Mouse (Mus musculus) adrenal gland, adult 2 months (tissue): ENCODE data around the gene Dync2li1. TPM values are rescaled to one million over a fixed set of nuclear protein-coding genes. Genes with fewer than 3 reads are reported as not detected.

ENCODE experiments used
- DNase-seq: peaks from one replicate; pipeline ENCODE4 v3.0.0; 2021
- polyA plus RNA-seq: library from polyadenylated mRNA; depleted of rRNA; stranded (reverse); fragments of >200 nt; gene quantifications from 2 replicates; pipeline ENCODE4 v1.2.3, GENCODE M21; 2012
- total RNA-seq, 2 experiments: library from RNA; stranded (reverse); gene quantifications; 2 replicates each; pipeline ENCODE4 v1.2.3; 2021

The Dync2li1 gene
- total and polyA plus RNA-seq, 3 experiments, result 0.52 to 40.9 (median 19.1) TPM

DNA sequence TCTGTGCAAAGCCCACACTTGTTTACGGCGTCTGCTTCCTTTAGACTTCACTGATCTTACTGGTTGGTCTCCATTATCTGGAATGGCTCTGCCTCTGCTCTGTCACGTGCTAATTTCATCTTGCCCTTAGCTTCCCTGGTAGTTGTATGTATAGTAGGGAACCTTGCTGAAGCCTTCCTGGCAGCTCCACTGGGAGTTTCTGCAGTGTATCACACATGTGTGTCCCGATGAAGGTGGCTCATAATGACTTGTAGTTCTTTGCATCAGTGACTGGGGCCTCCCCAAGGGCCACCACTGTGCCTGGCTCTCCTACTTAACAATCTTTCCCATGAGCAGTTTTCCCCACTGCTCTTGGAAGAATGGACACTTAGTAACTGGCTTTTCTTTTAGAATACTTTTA, 17.7 kb upstream of the Dync2li1 start:
- no peak for DNase-seq

DNA sequence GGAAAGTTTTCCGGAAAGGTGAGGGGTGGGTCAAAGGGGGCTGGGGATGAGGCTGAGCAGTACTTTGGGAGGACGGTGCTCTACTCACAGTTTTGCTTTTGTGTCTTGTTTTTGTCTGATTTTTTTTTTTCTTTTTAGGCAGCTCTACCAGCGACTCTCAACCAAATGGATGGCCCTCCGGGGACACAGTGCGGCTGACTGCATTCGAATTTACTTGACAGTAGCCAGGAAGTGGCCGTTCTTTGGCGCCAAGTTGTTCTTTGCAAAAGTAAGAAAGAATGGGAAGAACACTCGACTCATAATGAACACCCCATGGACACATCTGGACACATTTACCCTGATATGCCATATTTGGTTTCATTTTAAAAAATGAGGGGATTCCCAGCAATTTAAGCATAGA, 14.8 kb upstream of the Dync2li1 start:
- no peak for DNase-seq

GRCm38 (mm10) chr17:84611971-84612370, 14.3 kb upstream of the Dync2li1 start:
- peak; percentile 24 for DNase-seq

- DNase-seq, result peak; percentile 13
Observed at GRCm38 (mm10) chr17:84615811-84616210, 10.5 kb upstream of the Dync2li1 start.

- no peak for DNase-seq
Observed at GRCm38 (mm10) chr17:84616526-84617074, 9.7 kb upstream of the Dync2li1 start.

DNA sequence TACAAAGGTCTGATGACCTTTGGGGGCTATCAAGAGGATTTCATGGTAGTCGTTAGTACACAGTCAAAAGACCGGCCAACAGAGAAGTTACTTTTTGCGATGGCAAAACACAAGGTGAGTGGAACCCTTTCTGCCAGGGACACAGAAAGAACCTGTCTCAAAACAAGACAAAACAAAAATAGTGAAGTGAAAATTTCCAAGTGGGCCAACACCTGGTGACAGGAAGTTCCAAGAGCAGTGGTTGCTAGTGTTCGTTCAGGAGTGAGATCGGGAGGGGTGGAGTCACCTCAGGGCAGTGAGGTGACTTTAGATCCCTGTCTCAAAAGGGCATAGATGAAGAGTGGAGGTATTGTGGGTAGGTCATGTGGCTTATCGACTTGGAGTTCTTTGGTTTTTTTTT, 8.3 kb upstream of the Dync2li1 start:
- DNase-seq, result no peak

DNA sequence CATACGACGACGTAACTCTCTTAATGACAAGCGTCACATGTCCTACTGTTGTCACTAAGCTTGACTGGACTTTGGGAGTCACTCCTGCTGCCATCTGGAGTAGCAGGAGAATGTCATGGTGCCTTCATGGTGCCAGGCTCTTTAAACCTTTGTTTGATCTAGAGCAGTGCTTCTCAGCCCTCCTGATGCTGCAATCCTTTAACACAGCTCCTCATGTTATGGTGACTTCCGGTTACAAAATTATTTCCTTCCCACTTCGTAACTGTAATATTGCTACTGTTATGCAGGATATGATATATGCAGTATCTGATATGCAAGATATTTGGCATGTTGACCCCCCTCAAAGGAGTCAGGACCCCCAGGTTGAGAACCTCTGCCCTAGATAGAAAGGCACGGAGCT, 7.2 kb upstream of the Dync2li1 start:
- DNase-seq, result no peak

DNA sequence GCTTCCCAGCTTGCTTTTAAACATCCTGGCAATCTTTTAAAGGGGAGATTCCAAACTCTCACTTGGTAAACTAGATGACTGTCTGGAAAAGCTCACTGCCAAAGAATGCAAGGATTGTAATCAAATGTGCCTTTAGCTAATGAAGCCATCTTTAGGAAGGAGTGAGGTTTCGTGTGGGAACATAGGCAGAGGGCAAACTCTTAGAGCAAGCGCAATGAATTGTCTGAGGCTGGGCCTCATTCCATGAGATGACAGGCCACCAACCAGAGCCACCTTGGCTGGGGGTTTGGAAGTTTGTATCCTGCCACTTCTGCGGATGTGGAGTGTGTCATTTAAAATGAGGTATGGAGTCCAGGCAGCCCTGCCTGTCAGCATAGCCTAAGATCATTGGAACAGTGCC, 6.2 kb upstream of the Dync2li1 start:
- no peak for DNase-seq

GRCm38 (mm10) chr17:84620610-84621009, 5.7 kb upstream of the Dync2li1 start:
- DNase-seq, result no peak

DNA sequence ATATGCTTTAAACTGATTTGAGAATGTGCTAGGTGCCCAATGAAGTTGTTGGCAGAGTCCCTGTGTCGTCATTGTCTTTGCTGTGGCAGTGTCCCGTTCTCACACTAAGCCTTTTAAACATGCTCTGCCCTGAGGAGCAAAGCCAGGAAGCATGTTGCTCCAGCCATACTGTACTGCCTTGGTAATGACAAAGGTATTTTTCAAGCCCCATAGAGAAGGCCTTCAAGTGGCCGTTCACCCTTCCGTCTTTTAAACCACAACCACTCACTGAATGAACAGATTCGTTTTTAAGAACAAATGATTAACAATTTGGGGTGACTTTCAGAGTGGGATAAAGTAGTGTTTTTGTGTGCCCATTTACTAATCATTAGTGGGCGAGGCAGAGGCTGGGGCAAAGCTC, 5.1 kb upstream of the Dync2li1 start:
- DNase-seq, result no peak

GRCm38 (mm10) chr17:84622028-84622427, 4.3 kb upstream of the Dync2li1 start:
- DNase-seq, result no peak

DNA sequence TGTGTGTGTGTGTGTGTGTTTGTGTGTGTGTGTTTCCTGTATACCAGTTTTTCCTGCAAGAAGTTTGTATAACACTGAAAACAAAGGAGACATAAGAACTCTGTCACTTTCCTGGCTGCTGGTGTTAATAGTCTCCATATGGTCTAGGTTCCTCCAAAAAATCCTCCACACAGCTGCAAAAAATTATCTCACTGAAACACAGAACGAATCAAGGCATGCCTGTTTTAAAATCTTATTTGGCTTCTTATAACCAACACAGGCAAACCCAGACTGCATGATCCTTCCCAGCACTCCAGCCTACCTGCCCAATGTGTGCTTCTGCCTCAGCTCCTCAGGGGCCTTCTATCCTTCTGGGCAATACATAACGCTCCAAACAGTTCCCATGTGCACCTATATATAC, 3.4 kb upstream of the Dync2li1 start:
- no peak for DNase-seq

DNA sequence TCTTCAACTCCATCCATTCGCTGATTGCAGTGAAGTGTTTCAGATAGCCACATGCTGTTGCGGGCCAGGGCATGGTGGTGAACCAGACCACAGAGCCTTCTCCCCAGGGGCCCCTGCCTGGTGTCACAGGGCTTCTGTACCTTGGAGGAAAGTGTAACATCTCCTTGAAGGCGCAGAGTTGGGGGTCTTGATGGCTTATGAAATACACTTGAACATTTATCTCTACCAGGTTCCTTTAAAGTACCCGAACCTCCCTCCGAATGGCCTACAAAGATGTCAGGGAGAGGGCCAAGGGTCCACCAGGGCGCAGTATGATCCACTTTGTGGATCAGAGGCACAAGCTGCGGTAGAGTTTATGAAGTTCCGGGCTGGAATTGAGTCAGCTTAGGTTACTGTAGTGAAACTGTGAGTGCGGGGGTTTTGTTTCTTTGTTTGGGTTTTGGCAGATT, 585 bp downstream of the Dync2li1 start:
- DNase-seq, result no peak

- DNase-seq, result peak; percentile 56
Observed at GRCm38 (mm10) chr17:84627721-84628120, 1.4 kb downstream of the Dync2li1 start.

DNA sequence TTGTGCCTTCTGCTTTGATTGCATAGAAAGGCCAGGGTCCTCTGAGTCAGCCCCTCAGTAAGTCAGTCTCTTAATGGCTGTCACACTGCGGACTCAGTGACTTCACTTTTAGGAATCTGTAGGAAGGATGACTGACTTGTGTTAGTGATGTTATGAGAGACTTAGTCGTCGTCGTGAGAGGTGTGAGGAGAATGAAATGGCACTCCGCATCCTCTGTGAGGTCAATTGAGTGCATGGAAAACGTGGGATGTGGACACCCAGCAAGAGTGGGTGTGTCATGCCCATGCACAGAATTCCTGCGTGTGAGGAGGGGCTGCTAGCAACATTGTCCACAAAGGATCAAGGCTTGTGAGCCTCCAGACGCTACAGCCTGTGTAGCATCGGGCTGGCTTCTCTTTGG, 2.3 kb downstream of the Dync2li1 start:
- DNase-seq, result peak; percentile 59

DNA sequence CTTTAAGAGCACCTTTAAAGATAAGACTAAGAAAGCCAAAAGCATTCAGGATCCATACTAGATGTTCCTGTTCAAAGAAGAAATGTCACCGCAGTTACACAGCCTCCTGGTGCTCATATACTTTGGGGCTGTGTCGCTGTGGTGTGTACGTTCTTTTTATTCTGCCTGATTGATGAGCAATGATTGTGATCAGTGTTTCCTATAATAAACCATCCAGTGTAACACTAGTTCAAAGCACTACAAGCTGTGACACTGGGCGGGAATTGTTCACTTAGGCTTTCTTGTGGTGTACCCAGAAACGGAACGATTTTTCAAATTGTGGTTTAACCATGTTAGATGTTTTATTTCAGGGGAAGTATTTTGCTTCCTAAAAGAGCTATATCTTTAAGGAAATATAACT, 5.5 kb downstream of the Dync2li1 start:
- no peak for DNase-seq

DNA sequence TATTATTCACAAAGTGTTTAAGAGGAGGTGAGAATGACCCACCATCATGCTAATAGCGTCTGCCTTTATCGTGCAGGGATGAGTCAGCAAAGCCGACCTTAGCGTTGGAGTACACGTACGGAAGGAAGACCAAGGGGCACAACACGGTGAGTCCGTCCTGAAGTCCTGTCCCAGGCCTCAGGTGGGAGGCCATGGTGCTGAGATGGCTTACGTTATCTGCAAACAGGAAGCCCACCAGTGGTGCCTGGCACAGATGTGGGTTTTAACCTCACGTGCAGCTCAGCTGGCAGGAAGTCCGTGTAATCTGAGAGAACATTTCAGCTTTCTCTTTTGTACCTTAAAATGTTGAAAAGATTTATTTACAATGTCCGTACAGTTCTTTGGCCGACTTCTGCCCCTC, 7.1 kb downstream of the Dync2li1 start:
- no peak for DNase-seq

DNA sequence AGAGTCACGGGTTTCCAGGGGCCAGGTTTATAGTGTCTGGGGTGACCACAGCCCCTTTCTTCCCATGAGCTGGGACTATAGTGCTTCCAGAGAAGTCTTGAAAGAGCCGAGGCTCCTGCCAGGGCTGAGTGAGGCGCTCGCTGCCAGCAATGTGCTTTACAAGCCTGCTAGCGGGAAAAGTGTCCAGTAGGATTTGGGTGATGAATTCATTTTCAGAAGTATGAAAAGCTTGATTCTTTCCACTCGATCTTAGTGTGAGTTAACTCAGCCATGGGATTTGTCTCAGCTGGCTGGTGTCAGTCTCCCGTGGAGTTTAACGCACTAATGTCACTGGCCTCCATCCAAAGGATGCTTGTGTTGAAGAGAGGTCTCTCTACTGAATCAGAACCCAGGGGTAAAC, 10.0 kb downstream of the Dync2li1 start:
- no peak for DNase-seq

GRCm38 (mm10) chr17:84637971-84638370, 11.7 kb downstream of the Dync2li1 start:
- DNase-seq, result no peak

DNA sequence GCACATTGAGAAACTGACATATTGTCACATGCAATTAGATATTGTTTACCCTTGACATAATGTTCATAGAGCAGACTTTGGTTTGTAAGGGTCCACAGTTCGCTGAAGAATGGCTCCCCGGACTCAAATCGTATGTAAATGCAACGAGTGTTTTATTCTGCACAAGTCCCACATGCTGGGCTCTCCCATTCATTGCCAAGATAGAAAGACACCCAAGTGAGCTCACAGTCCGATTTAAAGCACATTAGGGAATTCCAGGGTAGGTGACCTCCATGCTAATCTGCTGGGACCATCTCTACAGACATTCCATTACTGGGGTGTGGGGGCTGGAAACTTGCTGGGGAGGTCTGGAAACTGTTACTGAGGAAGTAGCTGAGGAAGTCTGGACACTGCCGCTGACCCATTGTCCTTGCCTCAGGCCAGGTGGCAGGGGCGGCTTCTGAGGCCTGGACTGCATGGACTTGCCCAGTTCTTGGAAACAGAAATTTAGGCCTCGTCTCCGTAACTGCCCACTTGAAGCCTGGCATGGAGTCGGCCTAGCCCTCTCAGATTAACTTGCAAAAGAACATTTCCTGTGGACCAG, 13.6 kb downstream of the Dync2li1 start:
- DNase-seq, result no peak

DNA sequence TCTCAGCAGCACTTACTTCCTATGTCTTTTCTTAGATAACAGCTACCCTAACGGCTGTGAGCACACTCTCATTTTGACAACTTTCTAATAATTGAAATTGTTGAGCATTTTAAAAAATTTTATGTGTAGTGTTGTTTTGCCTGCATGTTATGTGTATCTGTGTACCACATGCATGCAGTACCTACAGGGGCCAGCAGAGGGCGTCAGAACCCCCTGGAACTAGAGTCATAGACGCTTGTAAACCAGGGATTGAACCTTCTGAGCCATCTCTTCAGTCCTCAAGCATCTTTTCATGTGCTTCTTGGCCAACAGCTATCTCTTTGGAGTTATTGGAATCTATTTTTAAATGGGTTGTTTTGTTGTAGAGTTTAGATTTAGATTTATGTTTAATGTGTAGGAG, 15.6 kb downstream of the Dync2li1 start:
- peak; percentile 23 for DNase-seq

GRCm38 (mm10) chr17:84642324-84642723, 16.0 kb downstream of the Dync2li1 start:
- no peak for DNase-seq

DNA sequence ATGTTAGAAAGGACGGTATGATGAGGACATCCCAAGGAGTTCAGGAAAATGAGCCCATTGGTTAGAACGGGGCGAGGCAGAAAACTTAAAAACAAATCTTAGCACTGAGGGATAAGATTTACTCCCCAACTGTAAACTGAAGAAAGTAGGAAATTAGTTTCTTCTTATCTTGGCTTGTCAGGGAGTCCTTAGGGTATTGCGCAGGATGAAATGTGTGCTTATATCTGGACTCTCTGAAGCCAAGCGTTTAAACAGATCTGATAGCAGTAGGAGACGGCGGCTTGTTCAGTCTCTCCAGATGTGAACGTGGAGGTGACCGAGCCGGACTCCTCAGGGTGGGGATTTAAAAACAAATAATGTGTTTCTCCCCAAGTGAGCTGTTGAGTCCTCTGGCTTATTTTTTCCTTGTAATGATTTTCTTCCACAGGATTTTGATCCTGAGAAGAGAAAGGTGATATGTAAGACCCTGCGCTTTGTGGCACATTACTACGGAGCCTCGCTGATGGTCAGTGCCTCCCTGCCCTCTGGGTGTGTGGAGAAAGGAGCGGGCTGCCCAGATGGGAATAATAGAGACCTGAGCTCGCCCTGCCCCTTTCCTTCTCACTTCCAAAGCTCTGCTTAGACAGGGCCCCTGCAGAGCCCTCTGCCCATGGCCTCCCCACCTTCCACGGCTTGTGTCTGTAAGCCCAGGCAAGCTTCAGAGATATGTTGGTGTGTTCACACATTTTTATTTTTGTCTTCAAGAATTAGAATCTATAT, 18.2 kb downstream of the Dync2li1 start:
- no peak for DNase-seq

- DNase-seq, result no peak
Observed at GRCm38 (mm10) chr17:84645119-84645518, 18.8 kb downstream of the Dync2li1 start.
